Mouse (Mus musculus): ENCODE data around the gene Ltb4r2. TPM values are rescaled to one million over a fixed set of nuclear protein-coding genes. Genes with fewer than 3 reads are reported as not detected.

Gene Ltb4r2
- polyA plus RNA-seq, 1 experiment = not detected

- Histone ChIP-seq H3K27ac (ENCODE audit: insufficient read depth, low read depth, low read length) (no peak overlapping the region), H3K4me1 (ENCODE audit: control insufficient read depth, insufficient read depth, low read length) (peaks cover 10% of the 10 kb centered on the region), H3K4me3 (ENCODE audit: insufficient read depth, low read depth, low read length) (no peak overlapping the region)
- WGBS = 83% methylated on average over 6 of the region's 6 CpGs
- TF ChIP-seq POLR2A (IDR thresholded peaks at IDR 0.05; ENCODE audit: insufficient read depth, low read depth, low read length) (no peak), CTCF (IDR thresholded peaks at IDR 0.05; ENCODE audit: insufficient read depth, low read depth, low read length) (no peak)
Measured at GRCm38 (mm10) chr14:55721076-55721475, 40.2 kb upstream of the Ltb4r2 start.

- under 1% methylated on average over 50 of the region's 50 CpGs for WGBS
- Histone ChIP-seq H3K4me3 (ENCODE audit: insufficient read depth, low read depth, low read length) (peak within 1 kb of the TSS; percentile 78), H3K27ac (ENCODE audit: insufficient read depth, low read depth, low read length) (peak within 1 kb of the TSS; percentile 4; the same call in 1 of the 2 replicates), H3K4me1 (ENCODE audit: control insufficient read depth, insufficient read depth, low read length) (peaks cover 10% of the 10 kb centered on the region)
- peak; percentile 95 for TF ChIP-seq CTCF (IDR thresholded peaks at IDR 0.05; ENCODE audit: insufficient read depth, low read depth, low read length)
- 0 out of 2 replicates have a peak, but pooled peaks have one; percentile 13 for TF ChIP-seq POLR2A (IDR thresholded peaks at IDR 0.05; ENCODE audit: insufficient read depth, low read depth, low read length)
Measured at GRCm38 (mm10) chr14:55721700-55722437, 39.4 kb upstream of the Ltb4r2 start, which contains the start of gene Rabggta. TSS of gene Rabggta (minus strand) at chr14:55722263.

DNA sequence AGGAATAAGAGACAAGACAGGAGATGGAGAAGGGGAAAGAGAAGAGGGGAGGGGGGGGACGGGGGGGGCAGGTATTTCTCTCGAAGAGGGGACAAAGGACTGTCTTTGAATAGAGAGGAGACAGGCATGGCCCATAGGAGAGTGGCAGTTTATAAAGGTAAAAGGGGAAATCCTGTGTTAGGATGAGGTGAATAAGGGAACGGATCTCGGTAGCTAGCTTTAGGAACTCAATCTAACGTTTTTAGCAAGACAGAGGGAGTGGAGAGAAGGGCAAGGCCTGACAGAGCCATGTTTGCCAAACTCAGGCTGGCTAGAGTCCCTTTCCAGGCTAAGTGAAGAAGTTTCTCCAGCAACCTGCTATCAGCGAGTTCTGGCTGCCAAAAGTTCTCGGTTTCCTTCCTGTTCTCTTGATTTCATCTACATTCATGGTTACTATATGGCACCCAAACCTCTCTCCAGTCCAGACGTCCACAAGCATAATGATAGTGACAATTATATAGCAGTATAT is 38.7 kb upstream of the Ltb4r2 start:
- WGBS = 41% methylated on average over 8 of the region's 8 CpGs
- H3K27ac ChIP-seq (ENCODE audit: insufficient read depth, low read depth, low read length) = no peak overlapping the region; the same call in 1 of the 2 replicates

DNA sequence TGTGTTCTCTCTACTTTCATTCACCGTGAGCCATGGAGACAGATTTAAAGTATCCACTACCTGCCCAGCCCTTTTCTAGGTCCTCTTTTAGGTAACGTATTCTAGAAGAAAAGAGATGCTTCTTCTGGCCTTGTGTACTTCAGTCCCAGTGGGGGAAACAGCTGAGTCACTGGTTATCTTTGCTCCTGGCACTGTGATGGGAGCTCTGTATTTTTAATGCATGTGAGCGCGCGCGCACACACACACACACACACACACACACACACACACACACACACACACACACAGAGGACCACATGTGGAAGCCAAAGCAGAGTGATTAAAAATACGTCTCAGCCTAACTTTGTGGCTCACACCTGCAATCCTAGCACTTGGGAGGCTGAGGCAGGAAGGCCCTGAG is 37.8 kb upstream of the Ltb4r2 start:
- no peak overlapping the region for H3K27ac ChIP-seq (ENCODE audit: insufficient read depth, low read depth, low read length)
- H3K4me3 ChIP-seq (ENCODE audit: insufficient read depth, low read depth, low read length) = no peak overlapping the region
- H3K4me1 ChIP-seq (ENCODE audit: control insufficient read depth, insufficient read depth, low read length) = peaks cover 16% of the 10 kb centered on the region
- 92% methylated on average over 7 of the region's 7 CpGs for WGBS
- TF ChIP-seq POLR2A (IDR thresholded peaks at IDR 0.05; ENCODE audit: insufficient read depth, low read depth, low read length) (no peak), CTCF (IDR thresholded peaks at IDR 0.05; ENCODE audit: insufficient read depth, low read depth, low read length) (no peak)

More for the DNA sequence above, 38.7 kb upstream of the Ltb4r2 start:
- H3K4me3 ChIP-seq (ENCODE audit: insufficient read depth, low read depth, low read length) = peak overlapping the region; percentile 78; the same call in 1 of the 2 replicates
- TF ChIP-seq POLR2A (IDR thresholded peaks at IDR 0.05; ENCODE audit: insufficient read depth, low read depth, low read length) (no peak), CTCF (IDR thresholded peaks at IDR 0.05; ENCODE audit: insufficient read depth, low read depth, low read length) (no peak)
- peaks cover 10% of the 10 kb centered on the region for H3K4me1 ChIP-seq (ENCODE audit: control insufficient read depth, insufficient read depth, low read length)

- WGBS = 48% methylated on average over 8 of the region's 8 CpGs
- peaks cover 16% of the 10 kb centered on the region for H3K4me1 ChIP-seq (ENCODE audit: control insufficient read depth, insufficient read depth, low read length)
- no peak overlapping the region for H3K27ac ChIP-seq (ENCODE audit: insufficient read depth, low read depth, low read length)
- H3K4me3 ChIP-seq (ENCODE audit: insufficient read depth, low read depth, low read length) = no peak overlapping the region
- TF ChIP-seq POLR2A (IDR thresholded peaks at IDR 0.05; ENCODE audit: insufficient read depth, low read depth, low read length) (no peak), CTCF (IDR thresholded peaks at IDR 0.05; ENCODE audit: insufficient read depth, low read depth, low read length) (no peak)
Measured at GRCm38 (mm10) chr14:55724411-55724871, 36.8 kb upstream of the Ltb4r2 start.

- TF ChIP-seq POLR2A (IDR thresholded peaks at IDR 0.05; ENCODE audit: insufficient read depth, low read depth, low read length) (no peak), CTCF (IDR thresholded peaks at IDR 0.05; ENCODE audit: insufficient read depth, low read depth, low read length) (no peak)
- peaks cover 10% of the 10 kb centered on the region for H3K4me1 ChIP-seq (ENCODE audit: control insufficient read depth, insufficient read depth, low read length)
- H3K4me3 ChIP-seq (ENCODE audit: insufficient read depth, low read depth, low read length) = no peak overlapping the region
- no peak overlapping the region for H3K27ac ChIP-seq (ENCODE audit: insufficient read depth, low read depth, low read length)
Measured at GRCm38 (mm10) chr14:55726261-55726660, 35.0 kb upstream of the Ltb4r2 start.

- no peak for TF ChIP-seq CTCF (IDR thresholded peaks at IDR 0.05; ENCODE audit: insufficient read depth, low read depth, low read length)
- no peak for TF ChIP-seq POLR2A (IDR thresholded peaks at IDR 0.05; ENCODE audit: insufficient read depth, low read depth, low read length)
- H3K4me1 ChIP-seq (ENCODE audit: control insufficient read depth, insufficient read depth, low read length) = peaks cover 6% of the 10 kb centered on the region
- WGBS = 52% methylated on average over 8 of the region's 8 CpGs
Measured at GRCm38 (mm10) chr14:55727889-55728685, 33.1 kb upstream of the Ltb4r2 start.

DNA sequence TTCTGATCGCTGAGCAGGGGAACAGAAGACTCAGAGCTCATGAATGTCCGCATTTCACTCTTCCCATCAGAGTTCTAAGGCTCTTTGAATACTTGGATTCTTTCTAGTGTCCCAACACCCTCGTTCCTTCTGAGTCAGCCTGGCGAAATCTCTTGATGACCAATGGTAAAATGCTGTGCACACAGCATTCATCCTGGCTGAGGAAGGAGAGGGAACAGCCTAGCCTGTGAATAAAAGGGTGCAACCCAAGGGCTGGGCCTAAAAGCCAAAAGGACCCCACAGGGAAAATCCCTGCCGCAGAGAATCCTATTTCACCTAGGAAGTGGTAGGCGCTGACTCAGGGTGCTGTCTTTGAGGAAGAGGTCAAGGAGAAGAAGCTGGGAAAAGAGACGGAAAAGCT is 31.1 kb upstream of the Ltb4r2 start:
- 42% methylated on average over 7 of the region's 7 CpGs for WGBS
- Histone ChIP-seq H3K4me3 (ENCODE audit: insufficient read depth, low read depth, low read length) (no peak overlapping the region), H3K4me1 (ENCODE audit: control insufficient read depth, insufficient read depth, low read length) (peaks cover 6% of the 10 kb centered on the region), H3K27ac (ENCODE audit: insufficient read depth, low read depth, low read length) (no peak overlapping the region)
- TF ChIP-seq POLR2A (IDR thresholded peaks at IDR 0.05; ENCODE audit: insufficient read depth, low read depth, low read length) (no peak), CTCF (IDR thresholded peaks at IDR 0.05; ENCODE audit: insufficient read depth, low read depth, low read length) (no peak)

More at GRCm38 (mm10) chr14:55727889-55728685, 33.1 kb upstream of the Ltb4r2 start:
- Histone ChIP-seq H3K4me3 (ENCODE audit: insufficient read depth, low read depth, low read length) (no peak overlapping the region), H3K27ac (ENCODE audit: insufficient read depth, low read depth, low read length) (no peak overlapping the region)

Data from olfactory bulb, adult 2 months (tissue).